Mouse (Mus musculus): ENCODE data around the gene Ifi47.
"Not testable (repeated sequence)": the region's sequence is repeated elsewhere in the genome, so short reads cannot be mapped to it uniquely, and the experiment has no call there.

Gene Ifi47

GRCm38 (mm10) chr11:49076001-49076757, at the start of gene Ifi47:
TSS of gene Ifi47 (plus strand) at chr11:49076587.
- peak in 1 of 2 experiments; percentile 45 for DNase-seq (ENCODE audit: low spot score in 2 of 2)

GRCm38 (mm10) chr11:49050064-49050463, 26.3 kb upstream of the Ifi47 start:
- not testable (repeated sequence) for DNase-seq (ENCODE audit: low spot score in 2 of 2)

- DNase-seq (ENCODE audit: low spot score in 2 of 2): not testable (repeated sequence)
These were observed 25.1 kb upstream of the Ifi47 start, which contains the start of gene 9930111J21Rik2 for GRCm38 (mm10) chr11:49051093-49051891. TSS of gene 9930111J21Rik2 (minus strand) at chr11:49051242.

GRCm38 (mm10) chr11:49051894-49052293, 24.5 kb upstream of the Ifi47 start:
- not testable (repeated sequence) for DNase-seq (ENCODE audit: low spot score in 2 of 2)

GRCm38 (mm10) chr11:49060061-49060460, 16.3 kb upstream of the Ifi47 start:
- not testable (repeated sequence) for DNase-seq (ENCODE audit: low spot score in 2 of 2)

- not testable (repeated sequence) for DNase-seq (ENCODE audit: low spot score in 2 of 2)
These were observed 14.5 kb upstream of the Ifi47 start for GRCm38 (mm10) chr11:49061865-49062264.

- DNase-seq (ENCODE audit: low spot score in 2 of 2): peak; percentile 24 to 45
These were observed 12.5 kb upstream of the Ifi47 start, which contains the start of gene Tgtp2 for GRCm38 (mm10) chr11:49063713-49064469. TSS of gene Tgtp2 (minus strand) at chr11:49064206.

- no peak for DNase-seq (ENCODE audit: low spot score in 2 of 2)
These were observed 8.0 kb upstream of the Ifi47 start for GRCm38 (mm10) chr11:49068358-49068757.

- no peak for DNase-seq (ENCODE audit: low spot score in 2 of 2)
These were observed 625 bp downstream of the Ifi47 start for GRCm38 (mm10) chr11:49077012-49077411.

GRCm38 (mm10) chr11:49078719-49079118, 2.3 kb downstream of the Ifi47 start:
- no peak for DNase-seq (ENCODE audit: low spot score in 2 of 2)

GRCm38 (mm10) chr11:49080636-49081035, 4.2 kb downstream of the Ifi47 start:
- no peak for DNase-seq (ENCODE audit: low spot score in 2 of 2)

- DNase-seq (ENCODE audit: low spot score in 2 of 2): no peak
These were observed 5.0 kb downstream of the Ifi47 start for GRCm38 (mm10) chr11:49081356-49081755.

- no peak for DNase-seq (ENCODE audit: low spot score in 2 of 2)
These were observed 5.5 kb downstream of the Ifi47 start for GRCm38 (mm10) chr11:49081886-49082285.

- no peak for DNase-seq (ENCODE audit: low spot score in 2 of 2)
These were observed 6.8 kb downstream of the Ifi47 start for GRCm38 (mm10) chr11:49083146-49083545.

GRCm38 (mm10) chr11:49083808-49084207, 7.4 kb downstream of the Ifi47 start:
- DNase-seq (ENCODE audit: low spot score in 2 of 2): no peak

GRCm38 (mm10) chr11:49084385-49084784, 8.0 kb downstream of the Ifi47 start:
- no peak for DNase-seq (ENCODE audit: low spot score in 2 of 2)

GRCm38 (mm10) chr11:49084875-49085274, 8.5 kb downstream of the Ifi47 start:
- DNase-seq (ENCODE audit: low spot score in 2 of 2): peak; percentile 55 to 60

GRCm38 (mm10) chr11:49086858-49087361, 10.5 kb downstream of the Ifi47 start:
- DNase-seq (ENCODE audit: low spot score in 2 of 2): peak; percentile 30 to 37

- peak; percentile 79 to 80 for DNase-seq (ENCODE audit: low spot score in 2 of 2)
These were observed 11.6 kb downstream of the Ifi47 start for GRCm38 (mm10) chr11:49087830-49088616.

- no peak for DNase-seq (ENCODE audit: low spot score in 2 of 2)
These were observed 12.7 kb downstream of the Ifi47 start for GRCm38 (mm10) chr11:49088990-49089652.
